Mouse (Mus musculus) stomach, embryonic 16.5 days (tissue): Measurements from ENCODE around the gene Dnajc13. TPM values are rescaled to one million over a fixed set of nuclear protein-coding genes. Genes with fewer than 3 reads are reported as not detected.

ENCODE experiments used
- ATAC-seq: fragments of 200-750 bp; cut with Nextera tagmentation; 2 replicates; pipeline ENCODE4 v1.8.0; 2017; ENCODE audit warnings: moderate number of reproducible peaks, moderate TSS enrichment; ENCODE audit not compliant: insufficient read depth, low FRiP score
- H3K27ac ChIP-seq: fragments of 300-500 bp; sonication (generic); 2 replicates; pipeline ENCODE4 v1.5.1; 2014; ENCODE audit warnings: low read length
- H3K27me3 ChIP-seq: fragments of 300-500 bp; sonication (generic); 2 replicates; pipeline ENCODE4 v1.6.1; 2014; ENCODE audit warnings: low read length, control low read depth, mixed read lengths; ENCODE audit not compliant: control insufficient read depth, insufficient read depth
- H3K36me3 ChIP-seq: fragments of 300-500 bp; sonication (generic); 2 replicates; pipeline ENCODE4 v1.6.1; 2014; ENCODE audit warnings: low read length; ENCODE audit not compliant: control insufficient read depth, insufficient read depth
- H3K4me1 ChIP-seq: fragments of 300-500 bp; sonication (generic); 2 replicates; pipeline ENCODE4 v1.6.1; 2014; ENCODE audit warnings: low read length, control low read depth, mixed read lengths; ENCODE audit not compliant: control insufficient read depth, insufficient read depth
- H3K4me2 ChIP-seq: fragments of 300-500 bp; sonication (generic); 2 replicates; pipeline ENCODE4 v1.6.1; 2014; ENCODE audit warnings: low read depth, low read length, mixed read lengths
- H3K4me3 ChIP-seq: fragments of 300-500 bp; sonication (generic); replicated peaks from 2 replicates; pipeline ENCODE4 v1.5.1; 2014; ENCODE audit warnings: mild to moderate bottlenecking, low read length
- H3K9ac ChIP-seq: fragments of 300-500 bp; sonication (generic); 2 replicates; pipeline ENCODE4 v1.6.1; 2014; ENCODE audit warnings: low read length
- H3K9me3 ChIP-seq: fragments of 300-500 bp; sonication (generic); replicated peaks from 2 replicates; pipeline ENCODE4 v1.6.1; 2016; ENCODE audit warnings: low read length, control low read depth; ENCODE audit not compliant: control insufficient read depth
- WGBS: fragments of 180-500 bp; shearing (Covaris S2); extraction: QIAGEN DNeasy Blood & Tissue Kit; methylation state at CpG from one replicate; pipeline ENCODE4 v1.1.7; 2014; 5-methylcytosine and 5-hydroxymethylcytosine counted together
- polyA plus RNA-seq: library from polyadenylated mRNA; unstranded; fragments of >200 nt; fragmentation: Nextera tagmentation; extraction: Ambion mirVana; gene quantifications from 2 replicates; pipeline ENCODE4 v1.2.1, GENCODE M21; 2015

Dnajc13 gene
- polyA plus RNA-seq = 18.6 and 19.8 TPM in 2 replicates

DNA sequence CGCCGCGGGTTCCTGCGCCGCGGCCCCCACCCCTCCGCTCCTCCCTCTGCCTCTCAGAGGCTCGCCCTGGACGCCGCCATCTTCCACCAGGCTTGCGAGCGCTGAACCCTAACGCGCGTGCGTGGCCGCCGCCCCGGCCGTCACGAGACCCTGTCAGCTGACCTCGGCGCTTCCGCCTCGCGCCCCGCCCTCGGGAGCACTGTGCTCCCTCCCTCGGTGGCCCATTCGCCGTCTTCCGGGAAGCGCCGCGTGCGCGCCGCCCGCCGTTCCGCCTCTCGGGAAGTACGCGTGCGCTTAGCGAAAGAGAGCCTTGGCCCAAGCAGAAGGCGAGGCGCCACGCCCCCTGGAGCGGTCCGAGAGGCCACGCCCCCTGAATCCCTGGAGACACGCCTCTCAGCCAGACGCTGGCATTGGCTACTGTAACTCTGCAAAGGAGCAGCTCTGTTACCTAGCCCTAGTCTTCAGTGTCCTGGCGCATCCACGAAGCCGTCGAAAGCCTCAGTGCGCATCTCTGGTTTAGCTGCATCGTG, at the start of gene Dnajc13:
TSS of gene Dnajc13 (minus strand) at position 108 of the 530 bp plus-strand sequence.
- H3K27ac ChIP-seq = peak within 1 kb of the TSS; percentile 88
- H3K4me3 ChIP-seq = peak within 1 kb of the TSS; percentile 93
- H3K9me3 ChIP-seq = no peaks in the 10 kb centered on the region
- H3K4me2 ChIP-seq = peak within 1 kb of the TSS; percentile 66
- no peaks in the 10 kb centered on the region for H3K36me3 ChIP-seq
- 1% methylated on average over 60 of the region's 60 CpGs for WGBS
- H3K27me3 ChIP-seq = no peaks in the 10 kb centered on the region
- peak within 1 kb of the TSS; percentile 92 for H3K9ac ChIP-seq
- peak; percentile 98 for ATAC-seq
- peaks cover 15% of the 10 kb centered on the region for H3K4me1 ChIP-seq

DNA sequence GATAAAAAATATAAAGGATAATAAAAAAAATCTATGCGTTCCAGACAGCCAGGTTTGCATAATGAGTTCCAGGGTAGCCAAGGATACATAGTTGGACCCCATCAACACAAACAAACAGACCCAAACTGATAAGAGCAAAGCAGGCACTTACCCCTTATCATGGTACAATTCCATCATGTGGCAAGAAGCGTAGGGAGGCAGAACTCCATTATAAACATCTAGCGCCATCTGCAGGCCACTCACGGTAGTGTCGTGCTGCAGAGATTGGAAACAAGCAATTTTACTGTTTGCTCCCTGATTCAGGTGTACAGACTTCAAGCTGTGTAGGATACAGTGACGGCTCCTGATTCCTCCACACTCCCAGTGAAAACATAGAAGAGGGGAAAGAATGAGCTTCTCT, 44.0 kb upstream of the Dnajc13 start:
- ATAC-seq = no peak
- no peak overlapping the region for H3K4me2 ChIP-seq
- no peaks in the 10 kb centered on the region for H3K36me3 ChIP-seq
- no peak overlapping the region for H3K9ac ChIP-seq
- no peak overlapping the region for H3K27ac ChIP-seq
- no peaks in the 10 kb centered on the region for H3K9me3 ChIP-seq
- no peaks in the 10 kb centered on the region for H3K27me3 ChIP-seq
- WGBS = 10% methylated on average over 6 of the region's 6 CpGs
- no peak overlapping the region for H3K4me3 ChIP-seq
- no peaks in the 10 kb centered on the region for H3K4me1 ChIP-seq

DNA sequence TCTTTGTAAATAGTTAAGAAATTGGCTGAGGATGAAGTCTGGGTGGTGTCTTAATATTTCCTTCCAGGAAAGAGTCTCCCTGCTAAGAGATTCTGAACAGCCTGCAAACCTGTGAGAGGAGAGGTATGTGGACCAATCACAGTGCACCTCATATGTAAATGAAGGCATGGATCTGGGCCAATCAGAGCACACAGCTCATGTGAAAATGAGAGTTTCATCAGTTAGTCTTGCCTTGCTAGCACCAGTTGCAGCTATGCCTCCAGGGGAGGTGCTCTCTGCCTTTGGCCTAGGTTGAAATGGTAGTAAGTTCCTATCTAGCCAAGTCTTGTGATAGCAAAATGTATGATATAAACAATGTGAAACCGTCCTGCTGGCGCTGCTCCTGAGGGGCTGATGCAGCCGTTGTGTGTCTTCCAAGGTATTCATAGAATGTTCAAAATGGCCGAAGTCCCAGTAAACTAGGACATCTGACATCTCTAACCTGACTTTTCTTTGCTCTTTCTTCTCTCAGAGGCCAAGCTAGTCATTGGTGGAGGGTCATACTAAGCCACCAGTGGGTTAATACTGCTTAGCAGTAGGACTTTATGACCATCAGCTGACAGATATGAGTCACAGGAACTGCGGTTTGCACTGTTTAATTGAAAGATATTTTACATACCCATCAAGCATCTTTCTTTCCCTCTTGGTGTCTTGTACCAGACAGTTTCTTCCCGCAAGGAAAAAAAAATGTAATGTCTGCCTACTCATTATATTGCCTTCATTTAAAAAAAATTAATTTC, 42.8 kb upstream of the Dnajc13 start:
- H3K4me2 ChIP-seq = no peak overlapping the region
- H3K36me3 ChIP-seq = no peaks in the 10 kb centered on the region
- H3K27me3 ChIP-seq = no peaks in the 10 kb centered on the region
- no peak for ATAC-seq
- 77% methylated on average over 6 of the region's 6 CpGs for WGBS
- H3K4me1 ChIP-seq = no peaks in the 10 kb centered on the region
- H3K9ac ChIP-seq = no peak overlapping the region
- no peak overlapping the region for H3K4me3 ChIP-seq
- H3K27ac ChIP-seq = no peak overlapping the region
- no peaks in the 10 kb centered on the region for H3K9me3 ChIP-seq

DNA sequence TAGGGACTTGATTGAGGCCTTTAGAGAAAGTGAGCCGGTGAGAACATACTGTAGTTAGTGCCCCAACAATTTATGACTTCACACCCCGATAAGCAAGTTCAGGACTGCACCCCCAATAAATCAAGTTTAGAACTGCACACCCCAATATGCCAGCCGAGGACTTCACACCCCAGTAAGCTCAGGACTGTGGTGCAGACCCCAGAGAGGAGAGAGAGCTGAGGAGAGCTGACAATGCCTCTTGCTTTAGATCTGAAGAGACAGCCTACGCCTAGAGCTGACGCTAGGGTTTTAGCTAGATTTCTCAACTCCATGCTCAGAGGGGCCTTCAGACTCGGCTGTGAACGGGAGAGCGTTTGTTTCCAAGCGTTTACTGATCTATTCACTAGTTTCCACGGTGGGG, 42.1 kb upstream of the Dnajc13 start:
- no peaks in the 10 kb centered on the region for H3K27me3 ChIP-seq
- H3K4me2 ChIP-seq = no peak overlapping the region
- H3K4me3 ChIP-seq = no peak overlapping the region
- H3K9ac ChIP-seq = no peak overlapping the region
- no peaks in the 10 kb centered on the region for H3K36me3 ChIP-seq
- H3K9me3 ChIP-seq = no peaks in the 10 kb centered on the region
- 64% methylated on average over 10 of the region's 10 CpGs for whole genome bisulfite sequencing
- peak overlapping the region; percentile 54 for H3K27ac ChIP-seq
- H3K4me1 ChIP-seq = no peaks in the 10 kb centered on the region
- no peak for ATAC-seq

DNA sequence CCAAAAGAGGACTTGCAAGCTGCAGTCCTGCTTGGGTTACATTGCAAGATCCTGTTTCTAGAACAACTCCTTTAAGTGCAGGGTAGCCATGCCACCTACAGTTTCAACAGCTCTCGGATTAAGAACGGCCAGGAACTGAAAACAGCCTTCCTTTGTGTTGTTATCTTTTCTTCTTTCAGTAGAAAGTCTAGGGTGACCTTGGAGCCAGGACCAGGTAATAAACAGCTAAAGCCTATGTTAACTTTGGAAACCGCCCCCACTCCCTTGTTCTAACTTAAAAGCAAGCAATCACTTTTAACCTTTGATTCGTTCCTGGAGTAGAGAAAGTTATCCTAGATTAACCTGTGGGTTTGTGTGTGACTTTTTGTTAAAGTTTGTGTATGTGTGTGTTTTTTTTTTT, 41.6 kb upstream of the Dnajc13 start:
- Histone ChIP-seq H3K36me3 (no peaks in the 10 kb centered on the region), H3K9ac (no peak overlapping the region), H3K4me3 (no peak overlapping the region), H3K9me3 (no peaks in the 10 kb centered on the region), H3K4me2 (no peak overlapping the region), H3K27ac (0 out of 2 replicates have a peak overlapping the region, but pooled peaks have one; percentile 56), H3K27me3 (no peaks in the 10 kb centered on the region), H3K4me1 (no peaks in the 10 kb centered on the region)
- peak; percentile 66; the same call in 1 of the 2 replicates for ATAC-seq
- WGBS = 55% methylated on average over 4 of the region's 4 CpGs

DNA sequence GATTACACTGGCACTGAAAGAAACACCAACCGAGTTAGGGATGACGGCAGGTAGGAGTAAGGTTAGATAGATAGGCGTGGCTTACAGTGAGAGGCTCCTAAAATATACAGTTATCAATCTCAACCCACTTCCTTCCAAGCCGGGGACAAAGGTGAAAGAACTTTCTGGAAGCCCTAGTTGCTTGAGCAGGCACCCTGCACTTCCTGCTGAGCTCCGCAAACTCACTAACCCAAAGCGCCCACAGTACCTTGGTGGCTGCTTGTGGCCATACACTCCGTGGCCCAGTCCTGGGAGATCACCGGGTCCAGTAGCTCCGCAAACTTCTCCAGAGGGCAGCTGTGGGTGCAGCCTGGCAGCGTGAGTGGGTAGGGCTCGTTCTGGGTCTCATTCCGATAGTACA, 37.8 kb upstream of the Dnajc13 start:
- no peaks in the 10 kb centered on the region for H3K9me3 ChIP-seq
- H3K4me2 ChIP-seq = no peak overlapping the region
- H3K9ac ChIP-seq = no peak overlapping the region
- no peaks in the 10 kb centered on the region for H3K27me3 ChIP-seq
- WGBS = 67% methylated on average over 12 of the region's 12 CpGs
- H3K36me3 ChIP-seq = no peaks in the 10 kb centered on the region
- H3K4me3 ChIP-seq = no peak overlapping the region
- no peak for ATAC-seq
- H3K4me1 ChIP-seq = no peaks in the 10 kb centered on the region
- H3K27ac ChIP-seq = no peak overlapping the region

DNA sequence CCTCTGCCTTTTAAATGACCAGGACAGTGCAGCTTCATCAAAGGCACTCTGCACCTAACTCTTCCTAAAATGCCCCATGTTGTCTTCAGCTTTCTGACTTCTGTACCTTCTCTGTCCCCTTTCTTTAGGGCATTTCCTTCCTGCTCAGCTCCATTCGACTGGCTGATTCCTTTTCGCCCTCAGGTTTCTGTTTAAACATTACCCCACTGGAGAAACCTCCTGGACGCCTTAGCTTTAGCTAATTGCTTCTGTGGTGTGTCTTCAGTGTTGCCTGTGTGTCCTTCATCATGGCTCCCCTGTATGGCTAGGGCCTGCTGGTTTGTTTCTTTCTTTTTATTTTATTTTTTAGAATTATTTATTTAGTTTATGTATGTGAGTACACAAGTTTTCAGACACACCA, 34.3 kb upstream of the Dnajc13 start:
- 66% methylated on average over 3 of the region's 3 CpGs for WGBS

DNA sequence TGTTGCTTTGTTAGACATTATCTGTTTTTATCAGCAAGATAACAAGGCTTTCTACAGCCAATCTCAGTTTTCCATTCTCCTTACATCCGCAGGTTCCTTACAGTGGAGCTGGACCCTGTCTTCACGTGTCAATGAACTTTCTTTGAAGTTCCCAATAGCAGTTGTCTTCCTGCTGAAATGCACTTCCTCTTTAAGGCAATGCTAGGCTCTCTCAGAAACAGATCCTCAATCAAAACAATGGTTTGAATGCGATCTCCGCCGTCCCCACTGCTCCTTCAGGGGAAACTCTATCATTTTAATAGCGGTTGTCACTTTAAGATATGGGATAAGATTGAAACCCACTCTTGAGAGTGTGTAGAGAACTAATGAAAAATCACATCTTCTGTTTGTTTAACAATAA, 22.2 kb upstream of the Dnajc13 start:
- H3K9ac ChIP-seq = no peak overlapping the region
- no peak overlapping the region for H3K27ac ChIP-seq
- no peaks in the 10 kb centered on the region for H3K36me3 ChIP-seq
- WGBS = 45% methylated on average over 6 of the region's 6 CpGs
- no peaks in the 10 kb centered on the region for H3K27me3 ChIP-seq
- no peaks in the 10 kb centered on the region for H3K9me3 ChIP-seq
- H3K4me3 ChIP-seq = no peak overlapping the region
- no peak overlapping the region for H3K4me2 ChIP-seq
- ATAC-seq = no peak
- H3K4me1 ChIP-seq = no peaks in the 10 kb centered on the region

More for the DNA sequence above, 34.3 kb upstream of the Dnajc13 start:
- H3K4me3 ChIP-seq = no peak overlapping the region
- H3K36me3 ChIP-seq = no peaks in the 10 kb centered on the region
- ATAC-seq = no peak
- no peaks in the 10 kb centered on the region for H3K9me3 ChIP-seq
- H3K9ac ChIP-seq = no peak overlapping the region
- no peaks in the 10 kb centered on the region for H3K27me3 ChIP-seq
- H3K4me1 ChIP-seq = no peaks in the 10 kb centered on the region
- H3K27ac ChIP-seq = no peak overlapping the region
- H3K4me2 ChIP-seq = no peak overlapping the region

DNA sequence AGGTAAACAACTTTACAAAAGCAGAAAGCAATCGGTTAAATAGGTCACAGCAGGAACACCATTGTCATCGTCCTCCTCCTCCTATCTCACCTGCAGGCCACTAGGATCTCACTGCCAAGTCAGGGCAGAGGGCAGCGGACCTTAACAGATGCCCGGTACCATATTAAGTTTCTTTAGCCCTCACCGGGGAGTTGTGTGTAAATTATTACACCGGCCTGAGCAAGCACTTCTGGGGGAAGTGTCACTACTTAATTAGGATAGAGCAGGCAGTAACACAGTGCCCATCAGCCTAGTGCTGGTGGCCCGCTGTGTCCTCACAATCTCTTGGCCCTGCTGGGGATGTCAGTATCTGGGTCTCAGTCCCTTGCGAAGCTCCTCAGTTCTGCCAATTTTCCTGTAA, 19.8 kb upstream of the Dnajc13 start:
- WGBS = 44% methylated on average over 8 of the region's 8 CpGs
- H3K27ac ChIP-seq = no peak overlapping the region
- H3K4me1 ChIP-seq = no peaks in the 10 kb centered on the region
- H3K27me3 ChIP-seq = no peaks in the 10 kb centered on the region
- no peak overlapping the region for H3K4me3 ChIP-seq
- H3K9ac ChIP-seq = no peak overlapping the region
- no peak overlapping the region for H3K4me2 ChIP-seq
- no peaks in the 10 kb centered on the region for H3K9me3 ChIP-seq
- H3K36me3 ChIP-seq = no peaks in the 10 kb centered on the region
- no peak for ATAC-seq
